Mouse (Mus musculus): Measurements from ENCODE around the gene Gucy2c. TPM values are rescaled to one million over a fixed set of nuclear protein-coding genes. Genes with fewer than 3 reads are reported as not detected.
A peak's percentile ranks its signal among the peaks of the same experiment; 100 is the strongest.

Gucy2c gene
- polyA plus RNA-seq (2014; fragmentation: Nextera tagmentation; extraction: Ambion mirVana): 0.62 and 1.1 TPM in 2 replicates

DNA sequence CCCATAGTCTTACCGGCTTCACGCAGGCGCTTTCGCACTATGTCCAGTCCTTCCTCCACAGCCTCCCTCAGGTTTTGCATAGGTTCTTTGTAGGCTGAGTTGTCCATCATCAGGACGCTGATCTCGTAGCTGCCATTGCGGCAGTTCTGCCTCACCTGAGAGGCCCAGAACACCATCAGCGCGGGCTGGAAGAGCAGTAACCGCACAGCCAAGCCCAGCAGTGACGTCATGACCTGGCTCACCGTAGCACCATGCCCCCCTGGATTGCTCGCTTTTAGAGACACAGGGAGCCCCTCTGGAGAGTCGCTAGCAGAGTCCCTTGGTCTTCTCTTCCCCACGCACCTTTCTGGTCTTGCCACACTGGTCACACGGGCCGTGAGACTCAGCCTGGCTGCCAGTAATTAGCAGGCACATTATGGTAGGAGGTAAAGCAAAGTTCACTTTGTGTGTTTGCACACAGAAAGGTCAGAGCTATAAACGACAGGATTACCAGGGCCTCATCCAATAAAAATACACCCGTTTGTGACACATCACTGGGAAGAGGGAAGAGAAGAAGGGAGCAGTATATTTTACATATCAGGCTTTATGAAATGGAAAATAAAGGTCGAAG lies at the start of gene Gucy2c:
Gene Gucy2c, minus strand, starts transcription at position 389 of the 610 bp plus-strand sequence.
- no peak for DNase-seq
- H3K9me3 ChIP-seq (ENCODE audit: control insufficient read depth, low read length): no peaks in the 10 kb centered on the region
- WGBS: 83% methylated on average over 20 of the region's 20 CpGs
- no peaks in the 10 kb centered on the region for H3K27me3 ChIP-seq (ENCODE audit: control insufficient read depth, insufficient read depth, low read length)
- ATAC-seq (ENCODE audit: low FRiP score, low TSS enrichment): no peak
- no peaks in the 10 kb centered on the region for H3K36me3 ChIP-seq (ENCODE audit: control insufficient read depth, insufficient read depth, low read length)
- H3K4me2 ChIP-seq (ENCODE audit: low read length): no peak within 1 kb of the TSS
- H3K4me1 ChIP-seq (ENCODE audit: control insufficient read depth, insufficient read depth, low read length): no peaks in the 10 kb centered on the region
- H3K27ac ChIP-seq (replicated peaks; ENCODE audit: low read depth, low read length): no peak within 1 kb of the TSS
- H3K4me3 ChIP-seq (replicated peaks; ENCODE audit: low read depth, low read length): no peak within 1 kb of the TSS
- H3K9ac ChIP-seq (replicated peaks; ENCODE audit: low read length): no peak within 1 kb of the TSS

DNA sequence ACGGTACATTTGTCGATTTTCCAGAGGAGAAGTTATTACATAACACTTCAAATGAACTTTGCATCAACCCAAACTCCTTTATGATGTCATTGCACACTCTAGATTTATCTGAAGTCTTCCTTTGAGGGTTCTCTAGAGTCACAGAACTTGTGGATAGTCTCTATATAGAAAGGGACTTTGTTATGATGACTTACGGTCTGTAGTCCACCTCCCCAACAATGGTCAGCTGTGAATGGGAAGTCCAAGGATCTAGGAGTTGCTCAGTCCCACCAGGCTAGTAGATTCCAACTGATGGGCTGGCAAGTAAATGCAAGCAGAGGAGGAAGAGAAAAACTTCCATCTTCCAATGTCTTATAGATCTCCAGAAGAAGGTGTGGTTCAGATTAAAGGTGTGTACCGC lies 47.1 kb upstream of the Gucy2c start:
- Histone ChIP-seq H3K27ac (replicated peaks; ENCODE audit: low read depth, low read length) (peak overlapping the region; percentile 93), H3K27me3 (ENCODE audit: control insufficient read depth, insufficient read depth, low read length) (no peaks in the 10 kb centered on the region), H3K9me3 (ENCODE audit: control insufficient read depth, low read length) (no peaks in the 10 kb centered on the region), H3K9ac (replicated peaks; ENCODE audit: low read length) (peak overlapping the region; percentile 70), H3K4me1 (ENCODE audit: control insufficient read depth, insufficient read depth, low read length) (peaks cover 13% of the 10 kb centered on the region), H3K4me3 (replicated peaks; ENCODE audit: low read depth, low read length) (peak overlapping the region; percentile 48), H3K4me2 (ENCODE audit: low read length) (peak overlapping the region; percentile 77), H3K36me3 (ENCODE audit: control insufficient read depth, insufficient read depth, low read length) (peaks cover 19% of the 10 kb centered on the region)
- ATAC-seq (ENCODE audit: low FRiP score, low TSS enrichment) (peak; percentile 9; the same call in 1 of the 2 replicates), DNase-seq (no peak)
- 35% methylated on average over 4 of the region's 4 CpGs for WGBS

DNA sequence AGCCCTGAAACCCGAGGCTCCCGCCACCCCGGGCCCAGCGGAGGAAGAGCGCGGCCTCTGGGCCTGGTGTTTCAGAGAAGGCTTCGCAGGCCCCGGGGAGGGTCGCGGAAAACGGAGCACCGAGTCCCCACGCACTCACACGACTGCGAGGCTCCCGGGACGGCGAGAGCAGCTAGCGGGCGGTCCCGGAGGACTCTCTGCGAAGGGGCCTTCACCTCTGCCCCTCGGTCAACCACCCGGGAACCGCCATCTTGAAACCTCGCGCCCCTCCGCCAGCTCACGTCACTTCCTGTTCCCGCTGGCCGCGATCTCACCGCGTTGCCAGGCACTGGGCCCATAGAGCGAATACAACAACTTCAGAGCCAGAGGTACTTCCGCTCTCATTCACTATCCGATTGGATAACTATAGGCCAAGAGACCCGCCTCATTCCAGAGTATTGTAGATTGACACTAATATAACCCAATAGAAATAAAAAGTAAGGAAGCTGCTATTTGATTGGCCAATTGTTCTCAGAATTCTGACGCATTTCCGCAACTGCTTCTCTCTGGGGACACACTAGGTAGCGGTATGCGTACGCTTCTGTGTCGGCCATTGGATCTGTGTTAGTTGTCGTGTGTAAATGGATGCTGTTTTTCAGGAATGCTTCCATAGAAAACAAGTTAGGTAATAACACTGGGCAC lies 46.5 kb upstream of the Gucy2c start, which contains the start of gene Wbp11:
Gene Wbp11, minus strand, starts transcription at position 353 of the 681 bp plus-strand sequence.
- peaks cover 13% of the 10 kb centered on the region for H3K4me1 ChIP-seq (ENCODE audit: control insufficient read depth, insufficient read depth, low read length)
- no peaks in the 10 kb centered on the region for H3K9me3 ChIP-seq (ENCODE audit: control insufficient read depth, low read length)
- peak within 1 kb of the TSS; percentile 100 for H3K4me3 ChIP-seq (replicated peaks; ENCODE audit: low read depth, low read length)
- H3K9ac ChIP-seq (replicated peaks; ENCODE audit: low read length): peak within 1 kb of the TSS; percentile 97
- DNase-seq: peak; percentile 97
- peak; percentile 100 for ATAC-seq (ENCODE audit: low FRiP score, low TSS enrichment)
- peak within 1 kb of the TSS; percentile 79 for H3K4me2 ChIP-seq (ENCODE audit: low read length)
- peak within 1 kb of the TSS; percentile 93 for H3K27ac ChIP-seq (replicated peaks; ENCODE audit: low read depth, low read length)
- no peaks in the 10 kb centered on the region for H3K27me3 ChIP-seq (ENCODE audit: control insufficient read depth, insufficient read depth, low read length)
- WGBS: under 1% methylated on average over 45 of the region's 45 CpGs
- H3K36me3 ChIP-seq (ENCODE audit: control insufficient read depth, insufficient read depth, low read length): peaks cover 22% of the 10 kb centered on the region

DNA sequence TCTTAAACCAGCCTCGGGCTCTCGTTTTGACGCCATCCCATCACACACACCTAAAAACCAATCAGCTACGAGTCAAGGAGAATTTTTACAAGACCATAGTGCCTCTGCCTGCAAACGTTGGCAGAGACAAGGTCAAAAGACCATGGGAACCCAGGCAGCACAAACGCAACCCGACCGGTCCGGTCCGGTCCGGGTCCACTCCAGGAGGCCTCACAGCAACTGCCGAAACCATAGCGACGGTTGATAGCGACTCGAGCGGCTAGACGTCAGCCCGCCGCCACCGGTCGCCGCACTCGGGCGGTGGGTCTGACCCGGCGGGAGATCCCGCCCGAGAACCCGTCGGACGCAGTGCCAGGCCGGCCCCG lies 45.9 kb upstream of the Gucy2c start, which contains the start of gene BC049715:
Gene BC049715, plus strand, starts transcription at position 111 of the 365 bp plus-strand sequence.
- Histone ChIP-seq H3K4me2 (ENCODE audit: low read length) (peak within 1 kb of the TSS; percentile 79), H3K4me1 (ENCODE audit: control insufficient read depth, insufficient read depth, low read length) (peaks cover 13% of the 10 kb centered on the region), H3K27ac (replicated peaks; ENCODE audit: low read depth, low read length) (peak within 1 kb of the TSS; percentile 93), H3K9me3 (ENCODE audit: control insufficient read depth, low read length) (no peaks in the 10 kb centered on the region), H3K4me3 (replicated peaks; ENCODE audit: low read depth, low read length) (peak within 1 kb of the TSS; percentile 100), H3K36me3 (ENCODE audit: control insufficient read depth, insufficient read depth, low read length) (peaks cover 27% of the 10 kb centered on the region), H3K9ac (replicated peaks; ENCODE audit: low read length) (peak within 1 kb of the TSS; percentile 97), H3K27me3 (ENCODE audit: control insufficient read depth, insufficient read depth, low read length) (no peaks in the 10 kb centered on the region)
- ATAC-seq (ENCODE audit: low FRiP score, low TSS enrichment) (no peak; the same call in 1 of the 2 replicates), DNase-seq (no peak)
- under 1% methylated on average over 34 of the region's 34 CpGs for WGBS

DNA sequence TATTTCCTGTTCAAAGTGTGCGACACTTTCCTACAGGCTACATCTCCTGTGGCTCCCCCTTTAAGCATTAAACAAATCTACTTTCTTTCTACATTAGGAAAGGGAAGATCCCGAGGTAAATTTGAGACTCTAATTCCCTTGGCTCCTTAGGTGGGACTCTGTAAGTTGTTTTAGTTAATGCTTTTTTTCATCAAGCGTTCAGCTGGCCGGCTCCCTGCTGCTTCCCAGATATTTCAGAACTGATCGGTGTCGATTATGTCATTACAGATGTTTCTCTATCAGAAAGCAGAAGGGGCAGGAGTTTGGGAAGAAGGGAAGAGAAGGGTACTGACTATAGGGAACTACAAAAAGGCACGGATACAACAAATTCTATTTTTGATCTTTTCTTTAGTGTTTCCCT lies 45.6 kb upstream of the Gucy2c start:
- H3K27me3 ChIP-seq (ENCODE audit: control insufficient read depth, insufficient read depth, low read length): no peaks in the 10 kb centered on the region
- no peak for ATAC-seq (ENCODE audit: low FRiP score, low TSS enrichment)
- peak overlapping the region; percentile 79 for H3K4me2 ChIP-seq (ENCODE audit: low read length)
- no peak for DNase-seq
- H3K36me3 ChIP-seq (ENCODE audit: control insufficient read depth, insufficient read depth, low read length): peaks cover 31% of the 10 kb centered on the region
- H3K9ac ChIP-seq (replicated peaks; ENCODE audit: low read length): peak overlapping the region; percentile 97
- H3K4me3 ChIP-seq (replicated peaks; ENCODE audit: low read depth, low read length): peak overlapping the region; percentile 100
- H3K27ac ChIP-seq (replicated peaks; ENCODE audit: low read depth, low read length): no peak overlapping the region
- H3K4me1 ChIP-seq (ENCODE audit: control insufficient read depth, insufficient read depth, low read length): peaks cover 13% of the 10 kb centered on the region
- whole genome bisulfite sequencing: 19% methylated on average over 7 of the region's 7 CpGs
- H3K9me3 ChIP-seq (ENCODE audit: control insufficient read depth, low read length): no peaks in the 10 kb centered on the region

DNA sequence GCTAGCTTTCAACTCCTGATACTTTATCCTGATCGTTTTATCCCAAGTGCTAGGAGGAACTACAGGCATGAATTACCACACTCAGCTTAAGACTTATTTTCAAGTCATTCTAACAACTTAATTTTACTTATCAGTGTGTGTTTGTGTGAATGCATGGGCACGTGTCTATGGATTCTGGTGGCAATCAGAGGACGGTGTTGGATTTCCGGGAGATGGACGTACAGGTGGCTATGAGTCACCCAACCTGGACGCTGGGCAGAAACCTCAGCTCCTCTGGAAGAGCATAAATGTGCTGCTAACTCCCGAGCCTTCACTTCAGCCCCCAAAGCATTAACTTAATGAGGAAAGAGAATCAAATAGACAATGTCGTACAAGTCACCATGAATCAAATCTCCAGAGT lies 43.4 kb upstream of the Gucy2c start:
- DNase-seq: no peak
- Histone ChIP-seq H3K36me3 (ENCODE audit: control insufficient read depth, insufficient read depth, low read length) (peaks cover 52% of the 10 kb centered on the region), H3K27me3 (ENCODE audit: control insufficient read depth, insufficient read depth, low read length) (no peaks in the 10 kb centered on the region), H3K27ac (replicated peaks; ENCODE audit: low read depth, low read length) (no peak overlapping the region), H3K9me3 (ENCODE audit: control insufficient read depth, low read length) (no peaks in the 10 kb centered on the region), H3K4me1 (ENCODE audit: control insufficient read depth, insufficient read depth, low read length) (peaks cover 13% of the 10 kb centered on the region), H3K4me2 (ENCODE audit: low read length) (no peak overlapping the region), H3K4me3 (replicated peaks; ENCODE audit: low read depth, low read length) (no peak overlapping the region), H3K9ac (replicated peaks; ENCODE audit: low read length) (no peak overlapping the region)
- ATAC-seq (ENCODE audit: low FRiP score, low TSS enrichment): no peak
- WGBS: 95% methylated on average over 8 of the region's 8 CpGs

DNA sequence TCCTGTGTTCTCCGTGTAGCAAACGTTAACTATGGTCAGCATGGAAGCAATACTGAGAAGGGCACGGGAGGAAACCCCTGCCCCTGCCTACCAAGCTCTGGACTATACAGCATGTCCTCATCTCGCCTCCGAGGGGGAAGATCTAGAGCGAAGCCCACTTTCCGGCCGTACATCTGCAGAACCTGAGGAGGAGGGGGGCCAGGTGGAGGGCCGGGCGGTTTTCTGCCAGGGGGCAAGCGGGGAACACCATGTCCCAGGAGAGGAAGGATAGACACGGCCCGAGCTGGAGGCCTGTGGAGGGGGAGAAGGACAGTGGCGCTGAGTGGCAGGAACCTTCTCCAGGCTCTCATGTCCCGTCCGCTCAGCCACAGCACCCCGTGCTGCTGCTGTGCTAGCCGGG lies 39.5 kb upstream of the Gucy2c start:
- no peaks in the 10 kb centered on the region for H3K27me3 ChIP-seq (ENCODE audit: control insufficient read depth, insufficient read depth, low read length)
- WGBS: 94% methylated on average over 18 of the region's 18 CpGs
- H3K4me3 ChIP-seq (replicated peaks; ENCODE audit: low read depth, low read length): no peak overlapping the region
- no peak overlapping the region for H3K27ac ChIP-seq (replicated peaks; ENCODE audit: low read depth, low read length)
- H3K4me1 ChIP-seq (ENCODE audit: control insufficient read depth, insufficient read depth, low read length): no peaks in the 10 kb centered on the region
- DNase-seq (no peak), ATAC-seq (ENCODE audit: low FRiP score, low TSS enrichment) (no peak)
- no peak overlapping the region for H3K4me2 ChIP-seq (ENCODE audit: low read length)
- H3K36me3 ChIP-seq (ENCODE audit: control insufficient read depth, insufficient read depth, low read length): peaks cover 90% of the 10 kb centered on the region
- no peaks in the 10 kb centered on the region for H3K9me3 ChIP-seq (ENCODE audit: control insufficient read depth, low read length)
- H3K9ac ChIP-seq (replicated peaks; ENCODE audit: low read length): no peak overlapping the region

DNA sequence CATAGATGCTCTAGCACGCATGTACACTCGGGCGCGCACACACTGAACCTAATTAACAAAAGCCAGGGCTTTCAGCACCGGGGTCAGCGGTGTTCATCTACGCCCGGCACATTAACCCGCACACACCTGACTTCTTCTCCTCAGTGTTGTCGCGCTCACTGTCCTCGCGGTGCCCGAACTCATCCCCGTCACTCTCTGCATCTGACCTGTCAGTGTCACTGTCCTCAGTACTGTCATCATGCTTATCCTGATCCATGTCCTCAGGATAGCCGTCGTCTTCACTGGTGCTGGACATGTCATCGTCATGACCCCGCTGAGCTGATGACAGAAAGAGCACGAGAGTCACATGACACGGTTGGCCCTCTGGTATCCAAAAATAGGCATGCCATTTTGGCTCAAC lies 38.8 kb upstream of the Gucy2c start:
- Histone ChIP-seq H3K4me1 (ENCODE audit: control insufficient read depth, insufficient read depth, low read length) (no peaks in the 10 kb centered on the region), H3K9ac (replicated peaks; ENCODE audit: low read length) (no peak overlapping the region), H3K27ac (replicated peaks; ENCODE audit: low read depth, low read length) (no peak overlapping the region), H3K4me3 (replicated peaks; ENCODE audit: low read depth, low read length) (no peak overlapping the region), H3K4me2 (ENCODE audit: low read length) (no peak overlapping the region), H3K36me3 (ENCODE audit: control insufficient read depth, insufficient read depth, low read length) (peaks cover 92% of the 10 kb centered on the region), H3K9me3 (ENCODE audit: control insufficient read depth, low read length) (no peaks in the 10 kb centered on the region), H3K27me3 (ENCODE audit: control insufficient read depth, insufficient read depth, low read length) (no peaks in the 10 kb centered on the region)
- WGBS: 98% methylated on average over 21 of the region's 21 CpGs
- ATAC-seq (ENCODE audit: low FRiP score, low TSS enrichment): no peak
- DNase-seq: no peak

DNA sequence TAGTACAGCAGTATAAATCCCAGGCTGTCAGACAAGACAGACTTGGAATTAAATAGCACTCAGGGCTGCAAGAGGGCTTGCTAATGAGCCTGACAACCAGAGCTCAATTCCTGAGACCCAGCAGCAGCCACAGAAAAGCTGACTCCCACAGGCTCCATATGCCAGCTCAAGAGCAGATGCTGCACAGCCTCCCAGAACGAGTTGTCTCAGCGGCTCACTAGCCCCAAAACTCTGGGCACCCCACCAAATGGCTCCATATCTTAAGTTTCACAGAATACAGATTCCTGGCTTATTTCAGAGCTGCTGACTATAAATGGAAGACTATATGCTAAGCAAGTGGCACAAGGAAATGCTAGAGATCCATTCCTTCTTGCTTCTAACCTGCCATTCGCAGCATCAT lies 36.0 kb upstream of the Gucy2c start:
- Histone ChIP-seq H3K9me3 (ENCODE audit: control insufficient read depth, low read length) (no peaks in the 10 kb centered on the region), H3K27me3 (ENCODE audit: control insufficient read depth, insufficient read depth, low read length) (no peaks in the 10 kb centered on the region), H3K27ac (replicated peaks; ENCODE audit: low read depth, low read length) (no peak overlapping the region), H3K4me2 (ENCODE audit: low read length) (no peak overlapping the region), H3K9ac (replicated peaks; ENCODE audit: low read length) (no peak overlapping the region), H3K36me3 (ENCODE audit: control insufficient read depth, insufficient read depth, low read length) (peaks cover 95% of the 10 kb centered on the region), H3K4me3 (replicated peaks; ENCODE audit: low read depth, low read length) (no peak overlapping the region), H3K4me1 (ENCODE audit: control insufficient read depth, insufficient read depth, low read length) (no peaks in the 10 kb centered on the region)
- DNase-seq (no peak), ATAC-seq (ENCODE audit: low FRiP score, low TSS enrichment) (no peak)
- WGBS: 92% methylated on average over 3 of the region's 3 CpGs

Measured in midbrain, embryonic 14.5 days (tissue).